Mouse (Mus musculus) granulocyte monocyte progenitor cell, adult 5-6 weeks (primary cell): ENCODE measurements at regions not wholly inside any gene's neighbourhood (a gene's known extent, or its start where the extent isn't known, plus 50 kb on each side); places are given as distances from the start of the nearest gene placed in this dataset.

Experiments used
- ATAC-seq: replicated peaks from 2 replicates; pipeline ENCODE4 v1.8.0; 2016; ENCODE audit warnings: mild to moderate bottlenecking, moderate TSS enrichment, inconsistent platforms; ENCODE audit not compliant: poor library complexity, severe bottlenecking

- ATAC-seq, result no peak
These were observed 305.0 kb upstream of the Adgrl2 start for GRCm38 (mm10) chr3:149295257-149295831.

- ATAC-seq, result no peak
These were observed 304.1 kb upstream of the Adgrl2 start for GRCm38 (mm10) chr3:149294445-149294844.

GRCm38 (mm10) chr3:149292459-149292858 is 302.1 kb upstream of the Adgrl2 start:
- ATAC-seq, result no peak

- ATAC-seq, result no peak
These were observed 301.1 kb upstream of the Adgrl2 start for GRCm38 (mm10) chr3:149291473-149291872.

- peak; percentile 96 for ATAC-seq
These were observed 299.9 kb upstream of the Adgrl2 start for GRCm38 (mm10) chr3:149290228-149290627.

- no peak for ATAC-seq
These were observed 296.7 kb upstream of the Adgrl2 start for GRCm38 (mm10) chr3:149287080-149287479.

- ATAC-seq, result no peak
These were observed 294.6 kb upstream of the Adgrl2 start for GRCm38 (mm10) chr3:149284976-149285375.

- ATAC-seq, result peak; percentile 86
These were observed 290.7 kb upstream of the Adgrl2 start for GRCm38 (mm10) chr3:149280807-149281789.

- no peak for ATAC-seq
These were observed 289.0 kb upstream of the Adgrl2 start for GRCm38 (mm10) chr3:149279338-149279737.

GRCm38 (mm10) chr3:149277812-149278211 is 287.5 kb upstream of the Adgrl2 start:
- peak; percentile 29; the same call in 1 of the 2 replicates for ATAC-seq

- no peak for ATAC-seq
These were observed 285.2 kb upstream of the Adgrl2 start for GRCm38 (mm10) chr3:149275478-149276132.

- ATAC-seq, result no peak
These were observed 284.6 kb upstream of the Adgrl2 start for GRCm38 (mm10) chr3:149274987-149275386.

- ATAC-seq, result no peak
These were observed 283.8 kb upstream of the Adgrl2 start for GRCm38 (mm10) chr3:149273993-149274692.

- ATAC-seq, result no peak
These were observed 280.1 kb upstream of the Adgrl2 start for GRCm38 (mm10) chr3:149270459-149270858.

GRCm38 (mm10) chr3:149262332-149262970 is 272.1 kb upstream of the Adgrl2 start:
- ATAC-seq, result no peak

- ATAC-seq, result peak; percentile 97
These were observed 271.4 kb upstream of the Adgrl2 start for GRCm38 (mm10) chr3:149261764-149262163.

- ATAC-seq, result no peak
These were observed 268.5 kb upstream of the Adgrl2 start for GRCm38 (mm10) chr3:149258826-149259225.

GRCm38 (mm10) chr3:149256891-149257290 is 266.5 kb upstream of the Adgrl2 start:
- no peak for ATAC-seq

GRCm38 (mm10) chr3:149253080-149253479 is 262.7 kb upstream of the Adgrl2 start:
- ATAC-seq, result no peak

GRCm38 (mm10) chr3:149252144-149252543 is 261.8 kb upstream of the Adgrl2 start:
- ATAC-seq, result no peak
